Mouse (Mus musculus): ENCODE measurements at regions not wholly inside any gene's neighbourhood (a gene's known extent, or its start where the extent isn't known, plus 50 kb on each side); places are given as distances from the start of the nearest gene placed in this dataset.

DNA sequence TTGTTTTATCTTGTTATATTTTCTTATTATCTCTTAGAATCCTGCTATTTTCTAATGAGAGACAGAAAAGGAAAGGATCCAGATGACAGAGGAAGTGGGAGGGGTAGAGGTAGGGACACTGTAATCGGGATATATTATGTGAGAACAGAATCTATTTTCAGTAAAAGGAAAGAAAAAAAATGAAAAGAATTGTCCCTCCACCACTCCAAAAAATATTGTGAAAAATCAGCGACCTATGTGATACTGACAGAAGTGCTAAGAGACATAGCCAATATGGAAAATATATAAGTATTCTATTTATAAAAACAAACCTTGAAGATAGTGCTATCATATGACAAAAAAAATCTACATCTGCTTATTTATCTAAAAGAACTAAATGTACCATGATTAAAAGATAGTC lies 106.8 kb upstream of the Qrfpr start:
- TF ChIP-seq CTCF (IDR thresholded peaks at IDR 0.05; ENCODE audit: low read depth): no peak
- no peak for TF ChIP-seq EP300 (IDR thresholded peaks at IDR 0.05; ENCODE audit: low read depth)

All from liver, embryonic 14.5 days (tissue).